Mouse (Mus musculus): Measurements from ENCODE around the gene Fgf3.

- no peak for TF ChIP-seq CTCF (IDR thresholded peaks at IDR 0.05; ENCODE audit: extremely low read depth, insufficient read depth, insufficient read length, insufficient replicate concordance)
- TF ChIP-seq POLR2A (IDR thresholded peaks at IDR 0.05; ENCODE audit: low read depth, low read length), result no peak
Observed at GRCm38 (mm10) chr7:144878401-144878800, 40.5 kb downstream of the Fgf3 start.
